Mouse (Mus musculus): Measurements from ENCODE around the gene Elmo1. TPM values are rescaled to one million over a fixed set of nuclear protein-coding genes. Genes with fewer than 3 reads are reported as not detected.

Gene Elmo1
- polyA plus RNA-seq, 1 experiment from 2014 or later, result 38.3 TPM

DNA sequence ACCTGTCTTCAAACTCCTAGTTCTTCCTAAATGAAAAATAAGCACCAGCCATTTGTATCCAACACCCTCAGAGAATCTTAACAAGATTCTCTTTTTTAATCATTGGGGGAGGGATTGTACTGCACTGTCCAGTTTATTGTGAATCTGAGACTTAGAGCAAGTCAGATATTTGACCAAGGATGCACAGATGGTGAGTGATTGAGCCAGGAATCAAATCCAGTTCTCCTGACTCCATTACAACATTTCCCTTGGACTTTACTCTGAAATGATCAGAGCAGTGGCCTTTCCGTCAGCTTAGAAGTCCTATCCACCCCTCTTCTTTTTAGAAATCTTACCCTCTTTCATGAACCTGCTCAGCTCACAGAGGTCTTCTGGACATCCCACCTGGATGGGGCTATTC is 461.2 kb downstream of the Elmo1 start:
- H3K4me3 ChIP-seq (replicated peaks; ENCODE audit: low read depth, low read length), result no peak overlapping the region
- no peak for ATAC-seq (ENCODE audit: low FRiP score, low TSS enrichment)
- 95% methylated on average over 1 of the region's 1 CpGs for WGBS
- no peaks in the 10 kb centered on the region for H3K4me1 ChIP-seq (ENCODE audit: control insufficient read depth, insufficient read depth, low read length)
- H3K27ac ChIP-seq (replicated peaks; ENCODE audit: low read depth, low read length), result no peak overlapping the region
- H3K27me3 ChIP-seq (ENCODE audit: control insufficient read depth, insufficient read depth, low read length), result no peaks in the 10 kb centered on the region
- no peaks in the 10 kb centered on the region for H3K36me3 ChIP-seq (ENCODE audit: control insufficient read depth, insufficient read depth, low read length)
- no peak for DNase-seq
- H3K9ac ChIP-seq (replicated peaks; ENCODE audit: low read length), result no peak overlapping the region
- no peaks in the 10 kb centered on the region for H3K9me3 ChIP-seq (ENCODE audit: control insufficient read depth, low read length)
- no peak overlapping the region for H3K4me2 ChIP-seq (ENCODE audit: low read length)

GRCm38 (mm10) chr13:20555853-20556452 is 465.6 kb downstream of the Elmo1 start:
- no peaks in the 10 kb centered on the region for H3K9me3 ChIP-seq (ENCODE audit: control insufficient read depth, low read length)
- no peak overlapping the region for H3K4me2 ChIP-seq (ENCODE audit: low read length)
- no peak overlapping the region for H3K4me3 ChIP-seq (replicated peaks; ENCODE audit: low read depth, low read length)
- no peaks in the 10 kb centered on the region for H3K4me1 ChIP-seq (ENCODE audit: control insufficient read depth, insufficient read depth, low read length)
- H3K27ac ChIP-seq (replicated peaks; ENCODE audit: low read depth, low read length), result no peak overlapping the region
- no peak for DNase-seq
- no peaks in the 10 kb centered on the region for H3K36me3 ChIP-seq (ENCODE audit: control insufficient read depth, insufficient read depth, low read length)
- 93% methylated on average over 4 of the region's 4 CpGs for WGBS
- ATAC-seq (ENCODE audit: low FRiP score, low TSS enrichment), result no peak
- no peaks in the 10 kb centered on the region for H3K27me3 ChIP-seq (ENCODE audit: control insufficient read depth, insufficient read depth, low read length)
- no peak overlapping the region for H3K9ac ChIP-seq (replicated peaks; ENCODE audit: low read length)

- H3K27ac ChIP-seq (replicated peaks; ENCODE audit: low read depth, low read length), result no peak overlapping the region
- no peaks in the 10 kb centered on the region for H3K9me3 ChIP-seq (ENCODE audit: control insufficient read depth, low read length)
- no peak overlapping the region for H3K4me3 ChIP-seq (replicated peaks; ENCODE audit: low read depth, low read length)
- no peaks in the 10 kb centered on the region for H3K4me1 ChIP-seq (ENCODE audit: control insufficient read depth, insufficient read depth, low read length)
- H3K36me3 ChIP-seq (ENCODE audit: control insufficient read depth, insufficient read depth, low read length), result no peaks in the 10 kb centered on the region
- ATAC-seq (ENCODE audit: low FRiP score, low TSS enrichment) (no peak), DNase-seq (no peak)
- 86% methylated on average over 10 of the region's 10 CpGs for WGBS
- no peak overlapping the region for H3K9ac ChIP-seq (replicated peaks; ENCODE audit: low read length)
- no peaks in the 10 kb centered on the region for H3K27me3 ChIP-seq (ENCODE audit: control insufficient read depth, insufficient read depth, low read length)
- H3K4me2 ChIP-seq (ENCODE audit: low read length), result no peak overlapping the region
Observed at GRCm38 (mm10) chr13:20556739-20557138, 466.3 kb downstream of the Elmo1 start.

DNA sequence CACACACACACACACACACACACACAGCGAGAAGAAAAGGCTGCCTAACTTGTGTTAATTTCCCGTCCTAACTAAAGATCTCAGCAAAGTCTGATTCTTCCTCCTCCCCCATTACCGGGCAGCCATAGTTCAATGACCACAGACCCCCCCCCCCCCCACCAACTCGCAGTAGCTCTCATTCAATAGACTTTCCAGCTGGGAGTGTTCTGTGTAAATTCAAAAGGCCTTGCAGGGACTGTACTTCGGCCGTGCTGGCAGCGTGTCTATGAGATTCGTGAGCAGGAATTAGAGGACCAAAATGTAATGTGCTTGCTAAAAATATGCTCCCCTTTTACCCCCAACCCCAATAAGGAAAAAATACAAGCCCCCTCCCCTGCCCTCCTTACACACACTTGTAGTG is 466.8 kb downstream of the Elmo1 start:
- no peak for DNase-seq
- H3K4me2 ChIP-seq (ENCODE audit: low read length), result no peak overlapping the region
- ATAC-seq (ENCODE audit: low FRiP score, low TSS enrichment), result no peak
- H3K36me3 ChIP-seq (ENCODE audit: control insufficient read depth, insufficient read depth, low read length), result no peaks in the 10 kb centered on the region
- H3K4me1 ChIP-seq (ENCODE audit: control insufficient read depth, insufficient read depth, low read length), result no peaks in the 10 kb centered on the region
- H3K27me3 ChIP-seq (ENCODE audit: control insufficient read depth, insufficient read depth, low read length), result no peaks in the 10 kb centered on the region
- no peaks in the 10 kb centered on the region for H3K9me3 ChIP-seq (ENCODE audit: control insufficient read depth, low read length)
- H3K27ac ChIP-seq (replicated peaks; ENCODE audit: low read depth, low read length), result no peak overlapping the region
- no peak overlapping the region for H3K4me3 ChIP-seq (replicated peaks; ENCODE audit: low read depth, low read length)
- 44% methylated on average over 8 of the region's 8 CpGs for WGBS
- no peak overlapping the region for H3K9ac ChIP-seq (replicated peaks; ENCODE audit: low read length)

DNA sequence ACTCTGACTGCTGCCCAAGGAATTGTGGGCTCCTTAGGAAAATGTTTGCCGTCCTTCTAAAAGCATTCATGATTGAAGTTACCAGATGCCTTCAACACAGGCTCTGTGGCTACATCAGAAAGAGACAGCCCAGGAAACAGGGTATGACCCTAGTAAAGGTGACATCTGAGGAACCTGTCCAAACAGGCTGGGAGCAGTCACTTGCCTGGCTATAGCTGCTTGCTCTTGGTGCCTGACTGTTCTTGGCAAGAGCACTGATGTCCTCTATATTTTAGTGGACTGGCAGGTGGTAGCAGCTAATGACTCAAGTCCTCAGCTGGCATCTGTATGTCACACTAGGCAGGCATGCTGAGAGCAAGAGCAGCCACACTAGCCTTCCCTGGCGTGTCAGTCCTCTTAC is 468.0 kb downstream of the Elmo1 start:
- 93% methylated on average over 2 of the region's 2 CpGs for WGBS
- Histone ChIP-seq H3K27ac (replicated peaks; ENCODE audit: low read depth, low read length) (no peak overlapping the region), H3K36me3 (ENCODE audit: control insufficient read depth, insufficient read depth, low read length) (no peaks in the 10 kb centered on the region), H3K4me2 (ENCODE audit: low read length) (no peak overlapping the region), H3K4me1 (ENCODE audit: control insufficient read depth, insufficient read depth, low read length) (no peaks in the 10 kb centered on the region), H3K27me3 (ENCODE audit: control insufficient read depth, insufficient read depth, low read length) (no peaks in the 10 kb centered on the region), H3K4me3 (replicated peaks; ENCODE audit: low read depth, low read length) (no peak overlapping the region), H3K9ac (replicated peaks; ENCODE audit: low read length) (no peak overlapping the region), H3K9me3 (ENCODE audit: control insufficient read depth, low read length) (no peaks in the 10 kb centered on the region)
- ATAC-seq (ENCODE audit: low FRiP score, low TSS enrichment) (no peak), DNase-seq (no peak)

DNA sequence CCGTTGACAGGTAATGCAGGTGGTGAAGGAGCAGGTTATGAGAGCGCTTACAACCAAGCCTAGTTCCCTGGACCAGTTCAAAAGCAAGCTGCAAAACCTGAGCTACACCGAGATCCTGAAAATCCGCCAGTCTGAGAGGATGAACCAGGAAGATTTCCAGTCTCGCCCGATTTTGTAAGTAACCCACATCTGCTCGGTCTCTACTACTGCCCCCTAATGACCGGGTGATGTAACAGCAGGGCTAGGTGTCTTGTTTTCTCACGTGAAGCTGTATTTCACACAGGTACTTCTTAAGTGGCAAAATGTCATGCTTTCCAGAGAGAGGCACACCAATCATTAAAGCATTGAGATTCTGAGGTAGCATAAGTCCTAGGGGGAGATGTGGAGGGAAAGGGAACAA is 474.0 kb downstream of the Elmo1 start:
- Histone ChIP-seq H3K9me3 (ENCODE audit: control insufficient read depth, low read length) (no peaks in the 10 kb centered on the region), H3K9ac (replicated peaks; ENCODE audit: low read length) (no peak overlapping the region), H3K4me3 (replicated peaks; ENCODE audit: low read depth, low read length) (no peak overlapping the region), H3K36me3 (ENCODE audit: control insufficient read depth, insufficient read depth, low read length) (no peaks in the 10 kb centered on the region), H3K4me1 (ENCODE audit: control insufficient read depth, insufficient read depth, low read length) (no peaks in the 10 kb centered on the region), H3K27me3 (ENCODE audit: control insufficient read depth, insufficient read depth, low read length) (no peaks in the 10 kb centered on the region), H3K4me2 (ENCODE audit: low read length) (no peak overlapping the region), H3K27ac (replicated peaks; ENCODE audit: low read depth, low read length) (no peak overlapping the region)
- DNase-seq (no peak), ATAC-seq (ENCODE audit: low FRiP score, low TSS enrichment) (no peak)
- WGBS, result 87% methylated on average over 9 of the region's 9 CpGs

GRCm38 (mm10) chr13:20575186-20575585 is 484.8 kb downstream of the Elmo1 start:
- Histone ChIP-seq H3K27me3 (ENCODE audit: control insufficient read depth, insufficient read depth, low read length) (no peaks in the 10 kb centered on the region), H3K9me3 (ENCODE audit: control insufficient read depth, low read length) (no peaks in the 10 kb centered on the region), H3K27ac (replicated peaks; ENCODE audit: low read depth, low read length) (no peak overlapping the region), H3K4me1 (ENCODE audit: control insufficient read depth, insufficient read depth, low read length) (no peaks in the 10 kb centered on the region), H3K4me3 (replicated peaks; ENCODE audit: low read depth, low read length) (no peak overlapping the region), H3K4me2 (ENCODE audit: low read length) (no peak overlapping the region), H3K36me3 (ENCODE audit: control insufficient read depth, insufficient read depth, low read length) (peaks cover 16% of the 10 kb centered on the region), H3K9ac (replicated peaks; ENCODE audit: low read length) (no peak overlapping the region)
- ATAC-seq (ENCODE audit: low FRiP score, low TSS enrichment) (no peak), DNase-seq (no peak)
- WGBS, result 83% methylated on average over 2 of the region's 2 CpGs

DNA sequence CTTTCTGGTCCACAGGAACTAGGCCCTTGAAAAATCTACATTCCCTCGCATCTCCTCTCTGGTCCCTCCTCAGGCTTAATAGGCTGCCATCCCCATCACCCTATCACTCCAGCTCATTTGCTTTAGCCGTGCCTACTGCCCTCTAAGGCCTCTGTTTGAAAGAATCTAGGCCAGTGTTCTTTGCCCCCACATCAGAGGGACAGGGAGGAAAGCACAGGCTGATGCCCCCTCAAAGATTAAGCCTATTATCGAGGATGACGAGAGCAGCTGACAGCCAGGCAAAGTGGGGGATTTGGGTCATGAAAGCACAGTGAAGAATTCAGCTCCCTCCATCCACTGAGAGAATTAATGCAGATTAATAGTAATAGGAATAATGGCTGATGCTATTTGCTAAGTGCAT is 495.5 kb downstream of the Elmo1 start:
- WGBS, result 23% methylated on average over 4 of the region's 4 CpGs
- H3K4me2 ChIP-seq (ENCODE audit: low read length), result no peak overlapping the region
- DNase-seq (no peak), ATAC-seq (ENCODE audit: low FRiP score, low TSS enrichment) (no peak)
- peaks cover 8% of the 10 kb centered on the region; the same call in 1 of the 2 replicates for H3K36me3 ChIP-seq (ENCODE audit: control insufficient read depth, insufficient read depth, low read length)
- no peak overlapping the region for H3K4me3 ChIP-seq (replicated peaks; ENCODE audit: low read depth, low read length)
- H3K27ac ChIP-seq (replicated peaks; ENCODE audit: low read depth, low read length), result peak overlapping the region; percentile 34; the same call in 1 of the 2 replicates
- no peak overlapping the region for H3K9ac ChIP-seq (replicated peaks; ENCODE audit: low read length)
- no peaks in the 10 kb centered on the region for H3K4me1 ChIP-seq (ENCODE audit: control insufficient read depth, insufficient read depth, low read length)
- H3K27me3 ChIP-seq (ENCODE audit: control insufficient read depth, insufficient read depth, low read length), result no peaks in the 10 kb centered on the region
- H3K9me3 ChIP-seq (ENCODE audit: control insufficient read depth, low read length), result no peaks in the 10 kb centered on the region

DNA sequence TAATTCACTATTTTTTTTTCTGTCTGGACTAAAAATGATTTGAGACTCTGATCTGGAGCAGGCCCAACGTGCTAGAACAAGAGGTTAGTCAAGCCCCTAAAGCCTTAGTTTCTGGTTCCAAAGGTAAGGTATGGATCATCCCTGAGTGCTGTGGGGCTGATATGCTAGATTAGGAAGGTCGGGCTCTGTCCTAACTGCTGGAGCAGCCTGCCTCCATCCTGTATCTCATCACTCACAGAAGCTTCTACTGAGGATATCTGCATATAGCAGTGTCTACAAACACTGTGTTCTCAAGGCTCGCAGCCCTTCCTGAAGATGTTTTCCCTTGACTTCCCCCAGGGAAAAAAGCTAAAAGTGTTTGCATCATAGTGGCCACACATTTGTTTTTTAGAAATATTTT is 496.1 kb downstream of the Elmo1 start:
- whole genome bisulfite sequencing, result 78% methylated on average over 3 of the region's 3 CpGs
- no peaks in the 10 kb centered on the region for H3K4me1 ChIP-seq (ENCODE audit: control insufficient read depth, insufficient read depth, low read length)
- H3K4me2 ChIP-seq (ENCODE audit: low read length), result no peak overlapping the region
- no peak overlapping the region for H3K27ac ChIP-seq (replicated peaks; ENCODE audit: low read depth, low read length)
- ATAC-seq (ENCODE audit: low FRiP score, low TSS enrichment), result no peak
- peaks cover 13% of the 10 kb centered on the region; the same call in 1 of the 2 replicates for H3K36me3 ChIP-seq (ENCODE audit: control insufficient read depth, insufficient read depth, low read length)
- no peaks in the 10 kb centered on the region for H3K9me3 ChIP-seq (ENCODE audit: control insufficient read depth, low read length)
- H3K9ac ChIP-seq (replicated peaks; ENCODE audit: low read length), result no peak overlapping the region
- DNase-seq, result no peak
- H3K4me3 ChIP-seq (replicated peaks; ENCODE audit: low read depth, low read length), result no peak overlapping the region
- no peaks in the 10 kb centered on the region for H3K27me3 ChIP-seq (ENCODE audit: control insufficient read depth, insufficient read depth, low read length)
